Mouse (Mus musculus) splenic B cell, adult 2 months (primary cell): ENCODE measurements around the gene Btbd9.

ENCODE experiments used
- DNase-seq: peaks from one replicate; pipeline ENCODE4 v3.0.0-alpha.2; 2011; ENCODE audit warnings: low read depth, low spot score
- H3K27me3 ChIP-seq: 2 replicates; pipeline ENCODE4 v1.6.1; 2012; ENCODE audit warnings: mild to moderate bottlenecking, low read length, moderate library complexity, mixed read lengths; ENCODE audit not compliant: control insufficient read depth, poor library complexity, insufficient read depth, severe bottlenecking
- H3K36me3 ChIP-seq: 2 replicates; pipeline ENCODE4 v1.6.1; 2012; ENCODE audit warnings: mild to moderate bottlenecking, low read length, moderate library complexity, mixed read lengths; ENCODE audit not compliant: control insufficient read depth, poor library complexity, insufficient read depth, severe bottlenecking

Gene Btbd9

GRCm38 (mm10) chr17:30347101-30347613, 229.1 kb downstream of the Btbd9 start:
- DNase-seq, result no peak
- Histone ChIP-seq H3K27me3 (no peaks in the 10 kb centered on the region), H3K36me3 (no peaks in the 10 kb centered on the region)

GRCm38 (mm10) chr17:30345008-30345407, 231.3 kb downstream of the Btbd9 start:
- H3K36me3 ChIP-seq, result no peaks in the 10 kb centered on the region
- no peaks in the 10 kb centered on the region for H3K27me3 ChIP-seq
- no peak for DNase-seq

GRCm38 (mm10) chr17:30343701-30344473, 232.4 kb downstream of the Btbd9 start:
- no peaks in the 10 kb centered on the region for H3K27me3 ChIP-seq
- H3K36me3 ChIP-seq, result no peaks in the 10 kb centered on the region
- DNase-seq, result no peak

GRCm38 (mm10) chr17:30341556-30341955, 234.7 kb downstream of the Btbd9 start:
- H3K27me3 ChIP-seq, result no peaks in the 10 kb centered on the region
- DNase-seq, result no peak
- no peaks in the 10 kb centered on the region for H3K36me3 ChIP-seq

- no peaks in the 10 kb centered on the region for H3K27me3 ChIP-seq
- DNase-seq, result no peak
Measured at GRCm38 (mm10) chr17:30340495-30341126, 235.7 kb downstream of the Btbd9 start.

GRCm38 (mm10) chr17:30339317-30339716, 237.0 kb downstream of the Btbd9 start:
- no peaks in the 10 kb centered on the region for H3K36me3 ChIP-seq
- DNase-seq, result no peak

More at GRCm38 (mm10) chr17:30340495-30341126, 235.7 kb downstream of the Btbd9 start:
- no peaks in the 10 kb centered on the region for H3K36me3 ChIP-seq

GRCm38 (mm10) chr17:30336816-30337215, 239.5 kb downstream of the Btbd9 start:
- Histone ChIP-seq H3K27me3 (no peaks in the 10 kb centered on the region), H3K36me3 (peaks cover 1% of the 10 kb centered on the region; the same call in 1 of the 2 replicates)
- DNase-seq, result no peak

More at GRCm38 (mm10) chr17:30339317-30339716, 237.0 kb downstream of the Btbd9 start:
- H3K27me3 ChIP-seq, result no peaks in the 10 kb centered on the region

GRCm38 (mm10) chr17:30336280-30336679, 240.0 kb downstream of the Btbd9 start:
- H3K27me3 ChIP-seq, result no peaks in the 10 kb centered on the region
- peaks cover 1% of the 10 kb centered on the region; the same call in 1 of the 2 replicates for H3K36me3 ChIP-seq
- no peak for DNase-seq

GRCm38 (mm10) chr17:30335746-30336145, 240.5 kb downstream of the Btbd9 start:
- Histone ChIP-seq H3K36me3 (peaks cover 1% of the 10 kb centered on the region; the same call in 1 of the 2 replicates), H3K27me3 (no peaks in the 10 kb centered on the region)
- peak; percentile 19 for DNase-seq

GRCm38 (mm10) chr17:30334257-30334656, 242.0 kb downstream of the Btbd9 start:
- no peaks in the 10 kb centered on the region for H3K27me3 ChIP-seq
- H3K36me3 ChIP-seq, result peaks cover 1% of the 10 kb centered on the region; the same call in 1 of the 2 replicates
- no peak for DNase-seq

- H3K27me3 ChIP-seq, result no peaks in the 10 kb centered on the region
- H3K36me3 ChIP-seq, result peaks cover 1% of the 10 kb centered on the region; the same call in 1 of the 2 replicates
- DNase-seq, result no peak
Measured at GRCm38 (mm10) chr17:30333136-30333535, 243.2 kb downstream of the Btbd9 start.

GRCm38 (mm10) chr17:30331380-30331779, 244.9 kb downstream of the Btbd9 start:
- Histone ChIP-seq H3K36me3 (peaks cover 1% of the 10 kb centered on the region; the same call in 1 of the 2 replicates), H3K27me3 (no peaks in the 10 kb centered on the region)
- DNase-seq, result no peak

GRCm38 (mm10) chr17:30329531-30329930, 246.8 kb downstream of the Btbd9 start:
- Histone ChIP-seq H3K36me3 (peaks cover 1% of the 10 kb centered on the region; the same call in 1 of the 2 replicates), H3K27me3 (no peaks in the 10 kb centered on the region)
- no peak for DNase-seq

- Histone ChIP-seq H3K36me3 (peaks cover 1% of the 10 kb centered on the region; the same call in 1 of the 2 replicates), H3K27me3 (no peaks in the 10 kb centered on the region)
- DNase-seq, result no peak
Measured at GRCm38 (mm10) chr17:30328924-30329323, 247.4 kb downstream of the Btbd9 start.

- no peak for DNase-seq
Measured at GRCm38 (mm10) chr17:30326906-30327305, 249.4 kb downstream of the Btbd9 start.

More at GRCm38 (mm10) chr17:30326906-30327305, 249.4 kb downstream of the Btbd9 start:
- no peaks in the 10 kb centered on the region for H3K27me3 ChIP-seq
- no peaks in the 10 kb centered on the region for H3K36me3 ChIP-seq
